Mouse (Mus musculus) myocyte (in vitro differentiated cells): ENCODE results near the gene Crybg1.

Source experiments
- CEBPB ChIP-seq: IDR thresholded peaks from 2 replicates; pipeline ENCODE4 v1.6.1; 2011; ENCODE audit warnings: mild to moderate bottlenecking, moderate library complexity; ENCODE audit not compliant: poor library complexity, insufficient read depth, severe bottlenecking
- E2F4 ChIP-seq: IDR thresholded peaks from one replicate; pipeline ENCODE4 v1.6.1; 2011; ENCODE audit warnings: mild to moderate bottlenecking, control low read depth, moderate library complexity; ENCODE audit not compliant: insufficient read depth
- MAX ChIP-seq: IDR thresholded peaks from one replicate; pipeline ENCODE4 v1.6.1; 2011; ENCODE audit warnings: low read depth, mild to moderate bottlenecking, control low read depth
- MYOD1 ChIP-seq, 3 experiments: IDR thresholded peaks; one replicate each; pipeline ENCODE4 v1.6.1; 2011; ENCODE audit warnings: control low read depth in 2 of 3, low read depth in 2 of 3, mild to moderate bottlenecking in 2 of 3, moderate library complexity in 1 of 3; ENCODE audit not compliant: insufficient read length in 2 of 3, control insufficient read depth in 1 of 3
- MYOG ChIP-seq, 3 experiments: IDR thresholded peaks; one replicate each; pipeline ENCODE4 v1.6.1; 2011; ENCODE audit warnings: control low read depth in 2 of 3, low read depth in 2 of 3, mild to moderate bottlenecking in 2 of 3; ENCODE audit not compliant: insufficient read length in 2 of 3, control insufficient read depth in 1 of 3, insufficient read depth in 1 of 3
- POLR2A ChIP-seq: IDR thresholded peaks from one replicate; pipeline ENCODE4 v1.6.1; 2011; ENCODE audit warnings: low read depth, mild to moderate bottlenecking, control low read depth, moderate library complexity; ENCODE audit not compliant: insufficient read length
- POLR2AphosphoS2 ChIP-seq: IDR thresholded peaks from one replicate; pipeline ENCODE4 v1.6.1; 2011; ENCODE audit warnings: low read depth, control low read depth; ENCODE audit not compliant: insufficient read length
- REST ChIP-seq: IDR thresholded peaks from one replicate; pipeline ENCODE4 v1.6.1; 2011; ENCODE audit warnings: mild to moderate bottlenecking, control low read depth, moderate library complexity; ENCODE audit not compliant: insufficient read depth, insufficient read length
- SRF ChIP-seq: IDR thresholded peaks from one replicate; pipeline ENCODE4 v1.6.1; 2011; ENCODE audit warnings: low read depth; ENCODE audit not compliant: control insufficient read depth, insufficient read length
- TCF12 ChIP-seq: IDR thresholded peaks from one replicate; pipeline ENCODE4 v1.6.1; 2011; ENCODE audit warnings: mild to moderate bottlenecking, control low read depth; ENCODE audit not compliant: poor library complexity, insufficient read depth, severe bottlenecking
- TCF3 ChIP-seq: IDR thresholded peaks from one replicate; pipeline ENCODE4 v1.6.1; 2011; ENCODE audit warnings: low read depth, control low read depth; ENCODE audit not compliant: insufficient read length
- USF1 ChIP-seq: IDR thresholded peaks from one replicate; pipeline ENCODE4 v1.6.1; 2011; ENCODE audit warnings: low read depth, mild to moderate bottlenecking, control low read depth, moderate library complexity

GRCm38 (mm10) chr10:43923096-43923495, 225.6 kb downstream of the Crybg1 start:
- TF ChIP-seq TCF12 (no peak), MAX (no peak), POLR2A (no peak), TCF3 (no peak), CEBPB (no peak), MYOG (IDR thresholded peaks at IDR 0.05; ENCODE audit: control insufficient read depth in 1 of 3, insufficient read depth in 1 of 3, insufficient read length in 2 of 3, low read depth in 2 of 3) (no peak), MYOD1 (IDR thresholded peaks at IDR 0.05; ENCODE audit: control insufficient read depth in 1 of 3, insufficient read length in 2 of 3, low read depth in 2 of 3) (no peak), SRF (no peak), POLR2AphosphoS2 (no peak), USF1 (no peak), E2F4 (no peak), REST (no peak)
